Mouse (Mus musculus) heart, embryonic 11.5 days (tissue): Measurements from ENCODE around the gene Dgcr2. TPM values are rescaled to one million over a fixed set of nuclear protein-coding genes. Genes with fewer than 3 reads are reported as not detected.

Experiments used
- ATAC-seq: fragments of 200-750 bp; cut with Nextera tagmentation; replicated peaks from 2 replicates; pipeline ENCODE4 v1.8.0; 2017; ENCODE audit warnings: moderate library complexity; ENCODE audit not compliant: insufficient number of reproducible peaks, low FRiP score, low TSS enrichment
- H3K27ac ChIP-seq: fragments of 300-500 bp; sonication (generic); 2 replicates; pipeline ENCODE4 v1.5.1; 2014; ENCODE audit warnings: mild to moderate bottlenecking, low read depth, low read length
- H3K27me3 ChIP-seq: fragments of 300-500 bp; sonication (generic); 2 replicates; pipeline ENCODE4 v1.6.1; 2014; ENCODE audit warnings: mild to moderate bottlenecking, low read length, mixed read lengths; ENCODE audit not compliant: control insufficient read depth, insufficient read depth
- H3K36me3 ChIP-seq: fragments of 300-500 bp; sonication (generic); 2 replicates; pipeline ENCODE4 v1.6.1; 2014; ENCODE audit warnings: mild to moderate bottlenecking, low read length, moderate library complexity, mixed read lengths; ENCODE audit not compliant: control insufficient read depth, insufficient read depth
- H3K4me1 ChIP-seq: fragments of 300-500 bp; sonication (generic); 2 replicates; pipeline ENCODE4 v1.6.1; 2014; ENCODE audit warnings: low read length; ENCODE audit not compliant: control insufficient read depth, insufficient read depth
- H3K4me2 ChIP-seq: fragments of 300-500 bp; sonication (generic); 2 replicates; pipeline ENCODE4 v1.6.1; 2014; ENCODE audit warnings: mild to moderate bottlenecking, moderate library complexity
- H3K4me3 ChIP-seq: fragments of 300-500 bp; sonication (generic); 2 replicates; pipeline ENCODE4 v1.5.1; 2014; ENCODE audit warnings: low read depth, low read length
- H3K9ac ChIP-seq: fragments of 300-500 bp; sonication (generic); 2 replicates; pipeline ENCODE4 v1.6.1; 2014; ENCODE audit warnings: mild to moderate bottlenecking, low read depth, low read length, moderate library complexity
- H3K9me3 ChIP-seq: fragments of 300-500 bp; sonication (generic); replicated peaks from 2 replicates; pipeline ENCODE4 v1.6.1; 2016; ENCODE audit warnings: low read length; ENCODE audit not compliant: control insufficient read depth
- WGBS: fragments of 180-500 bp; shearing (Covaris S2); extraction: QIAGEN DNeasy Blood & Tissue Kit; methylation state at CpG from one replicate; pipeline ENCODE4 v1.1.7; 2014; ENCODE audit not compliant: insufficient replicate concordance; 5-methylcytosine and 5-hydroxymethylcytosine counted together
- polyA plus RNA-seq: library from polyadenylated mRNA; unstranded; fragments of >200 nt; fragmentation: Nextera tagmentation; extraction: Ambion mirVana; gene quantifications from 2 replicates; pipeline ENCODE4 v1.2.1, GENCODE M21; 2014

Gene Dgcr2
- polyA plus RNA-seq, 1 experiment from 2014 or later = 44.8 TPM

GRCm38 (mm10) chr16:17849486-17849885, 48.9 kb downstream of the Dgcr2 start:
- no peak for ATAC-seq
- Histone ChIP-seq H3K4me1 (no peaks in the 10 kb centered on the region), H3K9me3 (no peaks in the 10 kb centered on the region), H3K27me3 (no peaks in the 10 kb centered on the region), H3K9ac (no peak overlapping the region), H3K36me3 (peaks cover 25% of the 10 kb centered on the region), H3K4me3 (no peak overlapping the region), H3K27ac (no peak overlapping the region), H3K4me2 (no peak overlapping the region)
- WGBS = 82% methylated on average over 6 of the region's 6 CpGs

- H3K27me3 ChIP-seq = no peaks in the 10 kb centered on the region
- H3K9ac ChIP-seq = no peak overlapping the region
- no peak for ATAC-seq
- no peaks in the 10 kb centered on the region for H3K4me1 ChIP-seq
- no peak overlapping the region for H3K4me3 ChIP-seq
- WGBS = 22% methylated on average over 1 of the region's 1 CpGs
- no peaks in the 10 kb centered on the region for H3K9me3 ChIP-seq
- no peak overlapping the region for H3K4me2 ChIP-seq
- H3K36me3 ChIP-seq = peaks cover 24% of the 10 kb centered on the region
- H3K27ac ChIP-seq = no peak overlapping the region
Observed at GRCm38 (mm10) chr16:17848928-17849327, 49.4 kb downstream of the Dgcr2 start.

GRCm38 (mm10) chr16:17848431-17848830, 49.9 kb downstream of the Dgcr2 start:
- H3K4me1 ChIP-seq = no peaks in the 10 kb centered on the region
- H3K4me3 ChIP-seq = no peak overlapping the region
- no peaks in the 10 kb centered on the region for H3K27me3 ChIP-seq
- ATAC-seq = no peak
- no peak overlapping the region for H3K4me2 ChIP-seq
- H3K36me3 ChIP-seq = peaks cover 27% of the 10 kb centered on the region; the same call in 1 of the 2 replicates
- no peak overlapping the region for H3K27ac ChIP-seq
- no peaks in the 10 kb centered on the region for H3K9me3 ChIP-seq
- no peak overlapping the region for H3K9ac ChIP-seq
- WGBS = 93% methylated on average over 6 of the region's 6 CpGs

GRCm38 (mm10) chr16:17843701-17844365, 54.5 kb downstream of the Dgcr2 start:
- no peaks in the 10 kb centered on the region for H3K9me3 ChIP-seq
- 90% methylated on average over 10 of the region's 10 CpGs for WGBS
- no peak for ATAC-seq
- no peaks in the 10 kb centered on the region for H3K27me3 ChIP-seq
- no peak overlapping the region for H3K9ac ChIP-seq
- no peaks in the 10 kb centered on the region for H3K4me1 ChIP-seq
- no peak overlapping the region for H3K4me3 ChIP-seq
- H3K27ac ChIP-seq = no peak overlapping the region
- H3K4me2 ChIP-seq = no peak overlapping the region
- H3K36me3 ChIP-seq = peaks cover 31% of the 10 kb centered on the region

- Histone ChIP-seq H3K4me1 (no peaks in the 10 kb centered on the region), H3K4me3 (no peak overlapping the region), H3K9me3 (no peaks in the 10 kb centered on the region), H3K4me2 (no peak overlapping the region), H3K27ac (no peak overlapping the region), H3K27me3 (peaks cover 4% of the 10 kb centered on the region), H3K9ac (no peak overlapping the region), H3K36me3 (peaks cover 31% of the 10 kb centered on the region)
- no peak for ATAC-seq
- 88% methylated on average over 7 of the region's 7 CpGs for WGBS
Observed at GRCm38 (mm10) chr16:17842437-17842836, 55.9 kb downstream of the Dgcr2 start.

GRCm38 (mm10) chr16:17839976-17840375, 58.4 kb downstream of the Dgcr2 start:
- no peak for ATAC-seq
- no peaks in the 10 kb centered on the region for H3K4me1 ChIP-seq
- H3K36me3 ChIP-seq = peaks cover 25% of the 10 kb centered on the region
- H3K4me3 ChIP-seq = no peak overlapping the region
- WGBS = 79% methylated on average over 4 of the region's 4 CpGs
- peaks cover 27% of the 10 kb centered on the region for H3K27me3 ChIP-seq
- H3K9me3 ChIP-seq = no peaks in the 10 kb centered on the region
- H3K9ac ChIP-seq = no peak overlapping the region
- no peak overlapping the region for H3K4me2 ChIP-seq
- no peak overlapping the region for H3K27ac ChIP-seq

- Histone ChIP-seq H3K9me3 (no peaks in the 10 kb centered on the region), H3K36me3 (peaks cover 20% of the 10 kb centered on the region), H3K27ac (no peak within 1 kb of the TSS), H3K27me3 (peaks cover 46% of the 10 kb centered on the region), H3K4me2 (no peak within 1 kb of the TSS), H3K4me1 (no peaks in the 10 kb centered on the region), H3K4me3 (no peak within 1 kb of the TSS), H3K9ac (no peak within 1 kb of the TSS)
- 76% methylated on average over 6 of the region's 6 CpGs for WGBS
- no peak for ATAC-seq
Observed at GRCm38 (mm10) chr16:17838051-17838450, 60.3 kb downstream of the Dgcr2 start, which contains the start of gene Car15. Car15 (minus strand) TSS chr16:17838364.

- 43% methylated on average over 13 of the region's 13 CpGs for WGBS
Observed at GRCm38 (mm10) chr16:17835481-17835880, 62.9 kb downstream of the Dgcr2 start.

GRCm38 (mm10) chr16:17834543-17834942, 63.8 kb downstream of the Dgcr2 start:
- ATAC-seq = no peak
- no peak overlapping the region for H3K9ac ChIP-seq
- H3K4me3 ChIP-seq = 0 out of 2 replicates have a peak overlapping the region, but pooled peaks have one; percentile 59
- no peaks in the 10 kb centered on the region for H3K36me3 ChIP-seq
- peak overlapping the region; percentile 97 for H3K4me2 ChIP-seq
- H3K27me3 ChIP-seq = peaks cover 81% of the 10 kb centered on the region
- H3K27ac ChIP-seq = no peak overlapping the region
- H3K9me3 ChIP-seq = no peaks in the 10 kb centered on the region
- WGBS = 40% methylated on average over 7 of the region's 7 CpGs
- no peaks in the 10 kb centered on the region for H3K4me1 ChIP-seq

More at GRCm38 (mm10) chr16:17835481-17835880, 62.9 kb downstream of the Dgcr2 start:
- Histone ChIP-seq H3K9ac (no peak overlapping the region), H3K9me3 (no peaks in the 10 kb centered on the region), H3K4me2 (no peak overlapping the region), H3K36me3 (peaks cover 4% of the 10 kb centered on the region), H3K4me3 (no peak overlapping the region), H3K27ac (no peak overlapping the region), H3K4me1 (no peaks in the 10 kb centered on the region), H3K27me3 (peaks cover 72% of the 10 kb centered on the region)
- ATAC-seq = no peak
